Mouse (Mus musculus): ENCODE measurements at regions not wholly inside any gene's neighbourhood (a gene's known extent, or its start where the extent isn't known, plus 50 kb on each side); places are given as distances from the start of the nearest gene placed in this dataset.

GRCm38 (mm10) chr6:6459918-6460239, 118.6 kb downstream of the Sem1 start:
- no peaks in the 10 kb centered on the region for H3K9me3 ChIP-seq (replicated peaks; ENCODE audit: insufficient read depth, low read length)
- no peak for TF ChIP-seq POLR2AphosphoS2 (IDR thresholded peaks at IDR 0.05; ENCODE audit: low read length)

DNA sequence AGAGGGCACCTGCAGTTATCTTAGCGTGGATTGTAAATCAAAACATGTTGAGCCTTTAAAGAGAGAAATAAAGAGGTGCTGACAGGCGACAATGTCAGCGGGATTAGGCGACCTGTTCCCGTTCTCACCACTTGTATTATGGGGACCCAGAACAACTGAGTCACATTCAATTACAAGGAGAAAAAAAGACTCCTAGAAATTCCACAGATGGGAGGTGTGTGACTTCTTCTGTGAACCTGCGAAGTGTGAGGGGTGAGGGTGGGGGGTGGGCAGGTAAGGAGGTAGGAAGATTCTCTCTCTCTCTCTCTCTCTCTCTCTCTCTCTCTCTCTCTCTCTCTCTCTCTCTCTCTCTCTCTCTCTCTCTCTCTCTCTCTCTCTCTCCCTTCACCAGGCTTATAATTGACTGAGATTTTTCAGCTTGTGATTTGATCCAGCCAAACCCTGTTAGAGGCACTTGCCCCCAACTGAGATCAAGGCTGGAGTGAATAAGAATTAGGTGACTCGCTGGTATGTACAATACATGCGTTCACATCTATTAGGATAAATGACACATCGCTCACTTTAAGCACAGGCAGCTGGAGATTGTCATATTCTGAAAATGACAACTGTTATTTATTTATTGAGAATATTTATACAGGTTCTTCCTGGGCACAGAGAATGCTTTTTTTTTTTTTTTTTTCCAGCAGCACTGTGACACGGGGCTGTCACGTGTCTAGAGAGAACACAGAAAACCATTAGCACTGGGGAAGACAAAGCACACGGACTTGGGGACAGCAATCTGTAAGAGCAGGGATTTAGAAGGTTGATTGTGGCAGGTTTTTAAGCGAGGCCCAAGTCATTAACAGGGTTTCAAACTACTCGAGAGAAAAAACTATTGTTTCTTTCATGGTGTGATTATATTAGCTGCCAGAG, 119.2 kb downstream of the Sem1 start:
- H3K4me1 ChIP-seq (ENCODE audit: control insufficient read depth in 1 of 2, insufficient read depth in 2 of 2, low read length in 2 of 2), result no peaks in the 10 kb centered on the region
- no peaks in the 10 kb centered on the region for H3K36me3 ChIP-seq (ENCODE audit: control insufficient read depth in 1 of 2, insufficient read depth in 2 of 2, low read length in 2 of 2)
- H3K4me3 ChIP-seq (ENCODE audit: control insufficient read depth in 1 of 2, insufficient read depth in 1 of 2, low read depth in 2 of 2, low read length in 2 of 2), result no peak overlapping the region
- no peak for TF ChIP-seq POLR2AphosphoS2 (IDR thresholded peaks at IDR 0.05; ENCODE audit: low read length)
- TF ChIP-seq EP300 (IDR thresholded peaks at IDR 0.05; ENCODE audit: low read depth in 1 of 2, low read length in 2 of 2), result no peak
- TF ChIP-seq SMC3 (IDR thresholded peaks at IDR 0.05; ENCODE audit: low read depth, low read length), result no peak
- TF ChIP-seq RCOR1 (IDR thresholded peaks at IDR 0.05; ENCODE audit: low read depth, low read length), result no peak
- no peak for TF ChIP-seq ETS1 (IDR thresholded peaks at IDR 0.05; ENCODE audit: low read depth, low read length)
- TF ChIP-seq MAX (IDR thresholded peaks at IDR 0.05; ENCODE audit: low read length), result no peak
- no peak for TF ChIP-seq NELFE (IDR thresholded peaks at IDR 0.05; ENCODE audit: low read depth, low read length)
- no peak for TF ChIP-seq E2F4 (IDR thresholded peaks at IDR 0.05; ENCODE audit: borderline replicate concordance, low read depth, low read length)
- no peak for TF ChIP-seq ELF1 (IDR thresholded peaks at IDR 0.05; ENCODE audit: low read depth, low read length)
- no peak for TF ChIP-seq RAD21 (IDR thresholded peaks at IDR 0.05; ENCODE audit: low read depth, low read length)
- TF ChIP-seq BHLHE40 (IDR thresholded peaks at IDR 0.05; ENCODE audit: borderline replicate concordance, low read depth, low read length), result no peak
- no peak for TF ChIP-seq NRF1 (IDR thresholded peaks at IDR 0.05; ENCODE audit: insufficient read depth, low read depth, low read length, poor library complexity, severe bottlenecking)
- no peak for TF ChIP-seq HCFC1 (IDR thresholded peaks at IDR 0.05; ENCODE audit: low read depth, low read length)
- TF ChIP-seq MYB (IDR thresholded peaks at IDR 0.05; ENCODE audit: low read depth, low read length), result no peak
- no peak for TF ChIP-seq TCF12 (IDR thresholded peaks at IDR 0.05; ENCODE audit: low read depth, low read length)
- H3K79me2 ChIP-seq (ENCODE audit: control insufficient read depth, insufficient read depth, low read length, poor library complexity), result no peaks in the 10 kb centered on the region
- no peak overlapping the region for H3K27ac ChIP-seq (ENCODE audit: control insufficient read depth, low read depth, low read length)
- no peak overlapping the region for H3K9ac ChIP-seq (ENCODE audit: control insufficient read depth, low read depth, low read length, poor library complexity, severe bottlenecking)
- H3K9me3 ChIP-seq (replicated peaks; ENCODE audit: insufficient read depth, low read length), result no peaks in the 10 kb centered on the region
- no peak for DNase-seq (ENCODE audit: low read depth, low spot score)
- no peaks in the 10 kb centered on the region for H3K27me3 ChIP-seq (ENCODE audit: control insufficient read depth in 1 of 2, insufficient read depth in 2 of 2, low read length in 2 of 2)

More at GRCm38 (mm10) chr6:6459918-6460239, 118.6 kb downstream of the Sem1 start:
- Histone ChIP-seq H3K27ac (ENCODE audit: control insufficient read depth, low read depth, low read length) (no peak overlapping the region), H3K36me3 (ENCODE audit: control insufficient read depth in 1 of 2, insufficient read depth in 2 of 2, low read length in 2 of 2) (no peaks in the 10 kb centered on the region), H3K9ac (ENCODE audit: control insufficient read depth, low read depth, low read length, poor library complexity, severe bottlenecking) (no peak overlapping the region), H3K4me3 (ENCODE audit: control insufficient read depth in 1 of 2, insufficient read depth in 1 of 2, low read depth in 2 of 2, low read length in 2 of 2) (no peak overlapping the region), H3K4me1 (ENCODE audit: control insufficient read depth in 1 of 2, insufficient read depth in 2 of 2, low read length in 2 of 2) (no peaks in the 10 kb centered on the region), H3K79me2 (ENCODE audit: control insufficient read depth, insufficient read depth, low read length, poor library complexity) (no peaks in the 10 kb centered on the region), H3K27me3 (ENCODE audit: control insufficient read depth in 1 of 2, insufficient read depth in 2 of 2, low read length in 2 of 2) (no peaks in the 10 kb centered on the region)
- no peak for DNase-seq (ENCODE audit: low read depth, low spot score)

All from MEL (cell line).